Mouse (Mus musculus): ENCODE results near the gene Psmd2.

- TF ChIP-seq POLR2A (IDR thresholded peaks at IDR 0.05; ENCODE audit: low read depth, low read length) (no peak), CTCF (IDR thresholded peaks at IDR 0.05; ENCODE audit: extremely low read depth, insufficient read length, insufficient replicate concordance, low read depth, low read length) (no peak)
Observed at GRCm38 (mm10) chr16:20700036-20700435, 48.6 kb downstream of the Psmd2 start.

All from small intestine, adult 2 months (tissue).